Mouse (Mus musculus): ENCODE measurements at regions not wholly inside any gene's neighbourhood (a gene's known extent, or its start where the extent isn't known, plus 50 kb on each side); places are given as distances from the start of the nearest gene placed in this dataset.

GRCm38 (mm10) chr4:125350056-125350455, 140.4 kb upstream of the Grik3 start:
- DNase-seq (ENCODE audit: low spot score) = no peak

GRCm38 (mm10) chr4:125339056-125339455, 151.4 kb upstream of the Grik3 start:
- no peak for DNase-seq (ENCODE audit: low spot score)

DNA sequence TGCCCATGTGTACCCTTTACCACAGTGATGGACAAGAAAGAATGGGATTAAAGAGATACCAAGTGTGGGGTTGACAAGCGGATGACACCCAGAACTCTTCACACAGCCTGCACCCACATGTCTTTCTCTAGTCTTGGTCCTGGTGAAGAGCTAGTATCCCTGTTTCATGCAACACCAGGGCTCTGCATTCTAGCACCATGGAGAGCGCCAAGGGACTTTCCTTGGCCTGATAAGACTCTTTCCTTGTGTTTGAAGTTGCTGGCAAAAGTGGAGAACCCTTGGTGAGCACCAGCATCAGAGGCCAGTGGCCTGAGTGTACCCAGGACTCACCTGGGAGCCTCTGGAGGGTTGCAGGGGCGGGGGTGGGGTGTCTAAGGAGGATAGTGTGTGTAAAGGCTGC, 161.7 kb upstream of the Grik3 start:
- no peak for DNase-seq (ENCODE audit: low spot score)

GRCm38 (mm10) chr4:125324495-125324894, 166.0 kb upstream of the Grik3 start:
- no peak for DNase-seq (ENCODE audit: low spot score)

DNA sequence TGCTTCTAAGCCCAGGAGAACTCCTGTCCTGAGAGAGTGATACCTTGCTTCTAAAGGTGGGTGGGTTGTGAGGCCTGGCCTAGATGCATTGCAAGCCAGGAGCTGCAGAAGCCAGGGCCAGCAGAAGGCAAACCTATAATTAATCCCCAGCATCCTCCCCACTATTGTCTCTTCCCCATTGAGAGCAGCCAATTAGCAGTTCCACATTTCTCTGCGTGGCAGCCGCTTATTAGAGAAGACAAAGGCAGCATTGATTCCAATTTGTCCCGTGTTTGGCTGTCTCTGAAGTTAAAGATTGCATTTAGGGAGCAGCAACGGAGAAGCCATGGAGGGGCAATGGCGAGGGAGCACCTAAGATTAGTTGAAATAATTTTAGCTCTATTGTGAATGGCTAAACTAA, 171.2 kb upstream of the Grik3 start:
- DNase-seq (ENCODE audit: low spot score) = no peak

DNA sequence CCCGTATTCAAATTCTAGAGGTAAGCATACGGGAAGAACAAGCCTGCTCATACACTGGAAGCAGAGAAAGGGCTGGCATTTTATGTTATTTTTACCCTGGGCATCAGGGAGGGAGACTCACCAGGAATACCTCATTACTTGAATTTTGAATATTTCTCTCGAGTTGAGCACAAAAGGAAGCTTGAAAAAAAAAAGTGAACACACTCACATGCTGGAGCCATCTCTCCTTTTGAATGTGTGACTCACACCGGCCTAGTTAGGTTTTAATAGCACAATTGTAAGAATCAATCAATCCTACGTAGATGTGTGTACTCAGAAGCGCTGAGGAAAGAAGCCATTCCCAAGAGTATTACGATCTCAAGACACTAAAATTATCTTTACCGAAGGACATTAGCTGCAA, 172.2 kb upstream of the Grik3 start:
- DNase-seq (ENCODE audit: low spot score) = no peak

DNA sequence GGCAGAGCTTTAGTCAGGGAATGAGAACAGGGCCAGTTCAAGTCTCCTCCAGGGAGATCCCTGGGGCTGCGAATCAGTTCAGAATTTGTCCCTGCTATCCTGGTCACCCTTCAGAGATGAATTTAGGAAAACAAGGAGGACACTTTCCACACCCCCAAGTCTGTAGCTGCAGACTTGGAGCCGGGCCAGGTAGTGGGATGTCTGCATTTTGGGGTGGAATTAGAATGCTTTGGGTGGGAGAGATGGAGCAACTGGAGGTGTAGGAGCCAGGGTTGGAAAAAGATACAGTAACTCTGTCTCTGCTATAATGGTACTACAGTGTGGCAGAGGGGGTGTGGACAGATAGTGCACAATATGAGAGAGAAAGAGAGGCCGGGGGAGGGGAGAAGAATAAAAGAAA, 173.6 kb upstream of the Grik3 start:
- DNase-seq (ENCODE audit: low spot score) = no peak

DNA sequence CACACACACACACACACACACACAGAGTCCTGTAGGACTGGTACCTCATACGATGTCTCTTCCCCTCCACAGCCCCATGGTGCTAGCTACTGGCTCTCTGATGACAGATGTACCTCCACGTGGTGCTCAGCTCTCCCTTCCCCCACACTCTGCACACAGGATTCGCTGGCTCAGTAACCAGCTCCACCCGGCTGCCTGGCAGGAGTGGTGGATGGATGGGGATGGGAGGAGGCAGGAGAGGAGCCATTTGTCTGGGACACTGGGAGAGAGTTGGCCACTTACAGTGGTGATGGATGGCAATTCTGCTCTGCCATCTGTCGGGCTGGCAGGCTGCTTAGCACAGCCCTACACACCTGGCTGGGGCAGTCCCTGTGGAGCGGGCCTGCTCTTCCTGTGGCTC, 174.7 kb upstream of the Grik3 start:
- DNase-seq (ENCODE audit: low spot score) = no peak

- DNase-seq (ENCODE audit: low spot score) = no peak
Observed at GRCm38 (mm10) chr4:125313892-125314291, 176.6 kb upstream of the Grik3 start.

DNA sequence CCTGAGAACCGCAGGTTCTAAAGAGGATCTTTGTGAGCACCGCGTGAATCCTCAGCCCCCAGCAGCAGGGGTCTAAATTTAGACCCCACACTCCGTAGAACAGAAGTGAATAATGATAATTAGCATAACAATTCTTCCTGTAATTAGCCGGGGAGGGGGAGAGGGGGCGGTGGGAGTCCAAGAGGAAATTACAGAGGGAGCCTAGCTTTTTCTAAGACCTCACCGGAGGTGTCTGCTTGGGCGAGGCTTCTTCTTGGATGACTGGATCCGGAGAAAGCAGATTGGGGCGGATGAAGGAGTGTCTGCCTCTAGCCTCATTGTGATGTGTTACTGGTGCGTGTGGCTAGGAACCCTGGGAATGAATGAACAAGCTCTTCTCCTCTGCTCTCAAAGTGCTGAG, 177.2 kb upstream of the Grik3 start:
- DNase-seq (ENCODE audit: low spot score) = no peak

- DNase-seq (ENCODE audit: low spot score) = no peak
Observed at GRCm38 (mm10) chr4:125308171-125308570, 180.5 kb upstream of the Zc3h12a start.

- no peak for DNase-seq (ENCODE audit: low spot score)
Observed at GRCm38 (mm10) chr4:125305766-125306165, 178.1 kb upstream of the Zc3h12a start.

DNA sequence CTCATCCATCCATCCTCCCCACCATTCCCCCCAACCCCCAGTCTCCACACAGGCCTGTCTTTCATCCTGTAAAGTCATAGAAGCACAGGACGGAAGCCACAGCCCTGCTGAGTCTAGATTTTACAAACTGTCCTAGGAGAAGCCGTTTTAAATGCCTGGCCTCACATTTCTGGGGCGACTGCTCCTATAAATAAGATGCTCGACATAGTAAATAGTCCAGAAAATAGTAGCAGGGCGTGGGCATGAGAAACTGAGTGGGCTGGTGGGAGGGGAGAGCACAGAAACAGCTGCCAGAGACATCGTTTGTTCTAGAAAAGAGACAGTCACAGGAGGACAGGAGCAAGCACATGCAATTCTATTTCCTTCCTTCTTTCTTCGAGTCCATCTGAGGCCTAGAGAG, 175.0 kb upstream of the Zc3h12a start:
- DNase-seq (ENCODE audit: low spot score) = no peak

GRCm38 (mm10) chr4:125300503-125301457, 173.1 kb upstream of the Zc3h12a start:
- DNase-seq (ENCODE audit: low spot score) = peak; percentile 18

GRCm38 (mm10) chr4:125290761-125291160, 163.1 kb upstream of the Zc3h12a start:
- no peak for DNase-seq (ENCODE audit: low spot score)

- no peak for DNase-seq (ENCODE audit: low spot score)
Observed at GRCm38 (mm10) chr4:125289709-125290108, 162.1 kb upstream of the Zc3h12a start.

DNA sequence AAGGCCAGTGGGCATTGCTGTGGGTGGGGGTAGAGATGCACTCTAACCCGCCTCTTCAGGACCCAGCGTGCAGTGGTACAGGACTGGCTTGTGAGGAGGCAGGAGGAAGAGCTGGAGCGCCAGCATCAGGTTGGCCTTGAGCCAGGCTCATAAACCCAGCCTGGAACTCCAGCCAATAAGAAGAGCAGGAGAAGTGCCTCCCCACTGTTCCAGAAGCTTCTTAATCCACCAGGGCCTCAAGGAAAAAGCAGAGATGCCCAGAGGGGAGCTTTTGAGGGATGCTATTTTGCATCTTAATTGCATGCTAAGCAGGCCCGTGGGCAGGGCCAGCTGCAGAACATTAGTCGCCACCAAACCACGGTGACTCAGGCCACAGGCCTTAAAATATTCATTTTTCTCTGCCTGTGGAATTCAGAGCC, 161.4 kb upstream of the Zc3h12a start:
- DNase-seq (ENCODE audit: low spot score) = no peak

DNA sequence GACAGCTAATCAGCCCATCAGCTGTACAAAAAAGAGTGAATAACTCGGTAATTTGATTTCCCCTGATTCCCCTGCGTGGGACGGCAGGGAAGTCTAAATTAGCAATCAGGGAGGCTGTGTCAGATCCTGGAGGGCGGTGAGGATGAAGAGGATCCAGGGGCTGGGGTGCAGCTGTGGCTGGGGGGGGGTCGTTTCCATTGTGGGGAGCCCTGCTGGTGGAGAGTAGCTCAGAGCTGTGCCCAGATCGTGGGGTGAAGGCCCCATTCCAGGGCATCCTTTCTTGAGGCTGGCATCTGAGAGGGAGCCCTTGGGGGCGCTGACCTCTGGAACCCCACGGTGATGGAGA, 155.3 kb upstream of the Zc3h12a start:
- DNase-seq (ENCODE audit: low spot score) = no peak

GRCm38 (mm10) chr4:125282154-125282973, 154.7 kb upstream of the Zc3h12a start:
- no peak for DNase-seq (ENCODE audit: low spot score)

- DNase-seq (ENCODE audit: low spot score) = no peak
Observed at GRCm38 (mm10) chr4:125279165-125279564, 151.5 kb upstream of the Zc3h12a start.

GRCm38 (mm10) chr4:125276861-125277260, 149.2 kb upstream of the Zc3h12a start:
- DNase-seq (ENCODE audit: low spot score) = no peak

DNA sequence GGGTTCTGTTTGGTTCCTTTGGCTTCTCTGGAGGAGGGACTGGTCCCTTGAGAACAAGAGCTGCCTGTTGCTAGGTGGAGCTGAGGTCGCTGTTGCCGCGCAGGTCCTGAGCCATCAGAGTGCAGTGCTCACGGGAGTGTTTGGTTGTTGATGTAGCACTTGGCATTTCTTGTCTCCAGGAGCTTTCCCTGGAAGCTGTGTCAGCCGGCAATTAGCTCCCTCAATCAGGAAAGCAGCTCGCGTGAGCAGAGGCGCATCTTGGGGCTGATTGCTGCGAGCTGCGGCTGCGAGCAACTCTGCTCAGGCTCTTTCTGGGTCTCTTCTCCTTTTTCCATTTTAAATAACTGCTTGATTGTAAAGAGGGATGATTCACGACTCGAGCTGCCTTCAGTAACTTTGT, 147.6 kb upstream of the Zc3h12a start:
- DNase-seq (ENCODE audit: low spot score) = no peak

DNA sequence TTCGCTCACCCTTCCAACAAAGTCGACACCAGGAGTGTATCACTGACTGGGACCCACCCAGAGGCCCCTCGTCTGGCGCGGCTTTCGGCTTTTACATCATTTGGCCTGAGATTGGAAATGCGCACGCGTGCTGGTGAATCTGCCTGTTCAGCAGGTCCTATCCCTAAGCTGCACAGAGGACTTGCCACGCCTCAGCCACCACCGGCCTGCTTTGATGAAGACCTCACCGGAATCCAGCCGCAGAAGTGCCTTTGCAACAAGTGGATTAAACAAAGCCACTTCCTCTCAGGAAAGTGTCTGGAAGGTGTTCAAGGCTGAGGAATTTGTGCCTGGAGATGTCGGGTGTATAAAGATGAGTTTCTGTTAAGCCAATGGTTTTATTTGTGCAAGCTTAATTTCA, 143.3 kb upstream of the Zc3h12a start:
- no peak for DNase-seq (ENCODE audit: low spot score)

Data from urinary bladder, postnatal 25 days (tissue).